Mouse (Mus musculus): ENCODE data around the gene Rnd3. TPM values are rescaled to one million over a fixed set of nuclear protein-coding genes. Genes with fewer than 3 reads are reported as not detected.

Rnd3 gene
- polyA plus RNA-seq, 1 experiment from 2014 or later = 177 TPM

GRCm38 (mm10) chr2:51101187-51101586 is 47.7 kb downstream of the Rnd3 start:
- Histone ChIP-seq H3K4me3 (no peak overlapping the region), H3K9ac (no peak overlapping the region), H3K4me1 (no peaks in the 10 kb centered on the region), H3K4me2 (no peak overlapping the region), H3K9me3 (no peaks in the 10 kb centered on the region), H3K36me3 (replicated peaks) (no peaks in the 10 kb centered on the region), H3K27me3 (replicated peaks) (no peaks in the 10 kb centered on the region), H3K27ac (no peak overlapping the region)
- no peak for ATAC-seq (replicated peaks)
- WGBS = 78% methylated on average over 4 of the region's 4 CpGs

DNA sequence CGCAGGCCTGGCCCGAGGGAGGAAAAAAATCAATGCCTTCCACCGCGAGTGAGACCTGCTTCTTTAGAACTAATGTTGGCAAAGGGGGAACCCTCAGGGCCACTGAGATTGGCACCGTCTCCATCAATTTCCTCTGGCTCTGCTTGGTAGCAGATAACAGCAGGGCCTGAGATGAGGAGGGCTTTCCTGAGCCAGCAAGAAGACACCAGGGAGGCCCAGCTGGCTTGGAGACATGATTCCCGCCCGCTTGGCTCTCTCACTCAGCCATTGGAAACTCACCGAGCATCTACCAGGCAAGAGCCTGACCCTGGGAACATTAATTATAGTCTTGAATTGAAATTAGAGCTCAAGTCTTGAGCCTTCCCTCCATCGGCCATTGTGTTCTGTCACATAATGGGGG is 48.9 kb downstream of the Rnd3 start:
- no peaks in the 10 kb centered on the region for H3K9me3 ChIP-seq
- WGBS = 43% methylated on average over 9 of the region's 9 CpGs
- no peaks in the 10 kb centered on the region for H3K36me3 ChIP-seq (replicated peaks)
- H3K9ac ChIP-seq = no peak overlapping the region
- no peaks in the 10 kb centered on the region for H3K27me3 ChIP-seq (replicated peaks)
- no peaks in the 10 kb centered on the region for H3K4me1 ChIP-seq
- no peak overlapping the region for H3K4me2 ChIP-seq
- H3K27ac ChIP-seq = no peak overlapping the region
- no peak overlapping the region for H3K4me3 ChIP-seq
- ATAC-seq (replicated peaks) = 0 out of 2 replicates have a peak, but pooled peaks have one; percentile 17

GRCm38 (mm10) chr2:51099240-51099639 is 49.7 kb downstream of the Rnd3 start:
- 81% methylated on average over 1 of the region's 1 CpGs for WGBS
- Histone ChIP-seq H3K9me3 (no peaks in the 10 kb centered on the region), H3K27me3 (replicated peaks) (no peaks in the 10 kb centered on the region), H3K36me3 (replicated peaks) (no peaks in the 10 kb centered on the region), H3K4me3 (no peak overlapping the region), H3K4me1 (no peaks in the 10 kb centered on the region), H3K4me2 (no peak overlapping the region), H3K27ac (no peak overlapping the region), H3K9ac (no peak overlapping the region)
- ATAC-seq (replicated peaks) = no peak

- no peaks in the 10 kb centered on the region for H3K27me3 ChIP-seq (replicated peaks)
- H3K36me3 ChIP-seq (replicated peaks) = no peaks in the 10 kb centered on the region
- peaks cover 34% of the 10 kb centered on the region for H3K4me1 ChIP-seq
- H3K4me2 ChIP-seq = no peak overlapping the region
- H3K4me3 ChIP-seq = no peak overlapping the region
- WGBS = 40% methylated on average over 7 of the region's 7 CpGs
- H3K27ac ChIP-seq = peak overlapping the region; percentile 34; the same call in 1 of the 2 replicates
- H3K9me3 ChIP-seq = no peaks in the 10 kb centered on the region
- no peak for ATAC-seq (replicated peaks)
- H3K9ac ChIP-seq = no peak overlapping the region
These were observed 58.2 kb downstream of the Rnd3 start for GRCm38 (mm10) chr2:51090688-51091087.

GRCm38 (mm10) chr2:51090049-51090448 is 58.9 kb downstream of the Rnd3 start:
- WGBS = 10% methylated on average over 8 of the region's 8 CpGs
- Histone ChIP-seq H3K27ac (peak overlapping the region; percentile 34; the same call in 1 of the 2 replicates), H3K4me2 (no peak overlapping the region)

DNA sequence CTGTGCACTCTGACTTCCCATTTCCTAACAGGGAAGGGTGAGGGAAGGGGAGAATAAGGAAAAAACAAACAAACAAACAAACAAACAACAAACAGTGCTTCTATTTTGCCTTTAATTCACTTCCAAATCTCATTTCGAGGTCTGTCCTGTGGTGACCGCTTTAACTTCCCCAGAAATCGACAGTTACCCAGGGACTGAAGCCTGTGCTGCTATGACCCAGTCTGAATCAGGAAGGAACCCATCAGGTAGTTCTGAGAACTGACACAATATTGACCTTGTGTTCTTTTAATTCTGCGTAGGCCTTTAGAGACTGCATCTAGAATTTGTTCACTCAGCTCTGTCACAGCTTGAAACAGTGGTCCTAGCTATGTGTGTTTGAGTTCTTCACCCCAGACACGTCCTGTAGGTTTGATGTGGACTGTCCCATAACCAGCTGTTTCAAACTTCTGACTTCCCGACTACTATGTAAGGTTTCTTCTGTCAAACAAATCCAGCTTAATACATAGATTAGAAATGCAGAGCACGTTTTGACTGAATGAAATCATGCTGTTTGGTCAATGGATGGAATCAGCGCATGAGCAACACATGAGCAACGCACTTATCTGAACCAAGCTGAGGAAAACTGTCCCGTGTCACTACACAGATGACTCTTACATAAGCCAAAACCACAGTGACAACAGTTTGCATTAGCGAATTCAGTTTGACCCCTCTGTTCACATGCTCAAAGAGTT is 59.9 kb downstream of the Rnd3 start:
- H3K27ac ChIP-seq = no peak overlapping the region

More at GRCm38 (mm10) chr2:51090049-51090448, 58.9 kb downstream of the Rnd3 start:
- H3K36me3 ChIP-seq (replicated peaks) = no peaks in the 10 kb centered on the region
- peak; percentile 62; the same call in 1 of the 2 replicates for ATAC-seq (replicated peaks)
- H3K27me3 ChIP-seq (replicated peaks) = no peaks in the 10 kb centered on the region
- H3K4me1 ChIP-seq = peaks cover 34% of the 10 kb centered on the region
- no peaks in the 10 kb centered on the region for H3K9me3 ChIP-seq
- H3K4me3 ChIP-seq = no peak overlapping the region
- no peak overlapping the region for H3K9ac ChIP-seq

DNA sequence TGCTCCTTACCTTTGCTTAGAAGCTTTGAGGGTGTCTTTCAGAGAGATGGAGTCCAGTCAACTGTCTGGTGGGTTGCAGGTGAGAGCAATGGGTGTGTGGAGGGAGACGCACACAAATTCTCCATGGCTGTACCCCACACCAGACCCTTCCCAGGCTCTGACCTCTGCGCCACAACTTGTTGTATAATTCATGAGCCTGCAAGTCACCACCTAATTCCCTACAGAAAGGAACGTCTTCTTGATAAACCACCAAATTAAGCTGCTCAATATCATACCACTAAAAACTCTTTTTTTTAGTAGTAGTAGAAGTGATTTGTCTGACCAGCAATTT is 60.8 kb downstream of the Rnd3 start:
- no peaks in the 10 kb centered on the region for H3K9me3 ChIP-seq
- H3K4me3 ChIP-seq = no peak overlapping the region
- peak overlapping the region; percentile 19; the same call in 1 of the 2 replicates for H3K4me2 ChIP-seq
- 19% methylated on average over 3 of the region's 3 CpGs for WGBS
- H3K9ac ChIP-seq = no peak overlapping the region
- peak overlapping the region; percentile 73 for H3K27ac ChIP-seq
- ATAC-seq (replicated peaks) = peak; percentile 40; the same call in 1 of the 2 replicates
- no peaks in the 10 kb centered on the region for H3K36me3 ChIP-seq (replicated peaks)
- H3K4me1 ChIP-seq = peaks cover 34% of the 10 kb centered on the region
- H3K27me3 ChIP-seq (replicated peaks) = no peaks in the 10 kb centered on the region

More for the DNA sequence above, 59.9 kb downstream of the Rnd3 start:
- 61% methylated on average over 11 of the region's 11 CpGs for WGBS
- H3K4me1 ChIP-seq = peaks cover 34% of the 10 kb centered on the region
- H3K9ac ChIP-seq = no peak overlapping the region
- ATAC-seq (replicated peaks) = no peak
- H3K4me2 ChIP-seq = no peak overlapping the region
- no peaks in the 10 kb centered on the region for H3K27me3 ChIP-seq (replicated peaks)
- H3K36me3 ChIP-seq (replicated peaks) = no peaks in the 10 kb centered on the region
- no peaks in the 10 kb centered on the region for H3K9me3 ChIP-seq
- H3K4me3 ChIP-seq = no peak overlapping the region

DNA sequence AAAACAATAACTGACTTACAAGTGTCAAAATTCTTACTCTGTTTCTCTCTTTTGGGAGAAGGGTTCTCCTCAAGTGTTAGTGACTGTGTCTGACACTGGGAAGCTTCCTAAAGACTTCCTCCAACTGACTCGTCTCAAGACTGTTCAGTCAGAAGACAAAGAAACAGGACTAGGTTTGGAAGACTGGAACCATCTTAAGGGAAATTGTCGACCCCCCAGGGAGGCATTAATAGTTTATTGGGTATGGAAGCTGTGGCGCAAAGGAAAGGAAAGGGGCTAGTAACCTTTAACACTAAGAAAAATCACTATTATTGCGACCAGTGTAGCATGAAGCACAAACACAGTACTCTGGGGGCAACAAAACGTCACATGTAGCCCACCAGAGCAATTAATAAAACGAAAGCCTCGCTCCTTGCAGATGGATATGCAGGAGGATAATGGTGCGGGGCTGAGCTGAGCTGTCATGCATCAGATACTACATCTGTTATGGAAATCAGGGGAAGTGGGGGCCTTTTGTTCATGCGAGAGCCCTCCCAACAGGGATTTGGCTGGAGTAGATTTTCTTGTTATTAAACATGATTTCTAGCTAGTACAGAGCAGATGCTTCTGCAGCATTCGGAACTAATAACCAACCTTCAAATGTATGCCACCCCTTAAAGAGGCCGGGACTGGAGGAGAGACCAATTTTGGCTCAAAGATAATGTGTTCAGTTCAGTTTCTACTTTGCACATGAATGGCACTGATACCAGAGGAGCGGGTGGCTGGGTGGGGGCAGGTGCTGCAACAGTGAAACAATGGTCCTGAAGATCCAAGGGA is 61.4 kb downstream of the Rnd3 start:
- ATAC-seq (replicated peaks) = peak; percentile 81
- peak overlapping the region; percentile 73 for H3K27ac ChIP-seq
- H3K4me3 ChIP-seq = no peak overlapping the region

DNA sequence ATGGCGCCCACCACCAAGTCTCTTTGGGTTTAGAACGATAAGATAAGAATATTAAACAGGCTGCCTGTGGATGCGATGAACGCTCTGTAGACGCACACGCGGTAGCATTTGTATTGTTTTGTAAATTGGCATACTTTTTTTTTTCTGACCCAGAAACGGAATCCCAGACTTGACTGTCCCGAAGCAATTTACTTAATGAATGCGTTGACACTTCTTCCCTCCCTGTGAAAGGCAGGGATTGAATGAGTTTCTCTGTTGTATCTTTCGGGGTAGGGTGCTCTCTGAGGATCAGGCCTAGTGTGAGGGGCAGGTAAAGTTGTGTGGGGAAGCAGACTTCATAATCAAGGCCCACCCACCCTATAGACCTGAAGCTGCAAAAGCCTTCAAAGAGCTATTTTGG is 63.8 kb downstream of the Rnd3 start:
- Histone ChIP-seq H3K9me3 (no peaks in the 10 kb centered on the region), H3K36me3 (replicated peaks) (no peaks in the 10 kb centered on the region), H3K27me3 (replicated peaks) (no peaks in the 10 kb centered on the region), H3K4me2 (no peak overlapping the region), H3K9ac (no peak overlapping the region), H3K4me3 (no peak overlapping the region), H3K27ac (no peak overlapping the region), H3K4me1 (peaks cover 36% of the 10 kb centered on the region)
- 30% methylated on average over 11 of the region's 11 CpGs for WGBS
- no peak for ATAC-seq (replicated peaks)

More for the DNA sequence above, 61.4 kb downstream of the Rnd3 start:
- Histone ChIP-seq H3K9me3 (no peaks in the 10 kb centered on the region), H3K27me3 (replicated peaks) (no peaks in the 10 kb centered on the region), H3K9ac (no peak overlapping the region), H3K36me3 (replicated peaks) (no peaks in the 10 kb centered on the region), H3K4me2 (peak overlapping the region; percentile 19; the same call in 1 of the 2 replicates), H3K4me1 (peaks cover 36% of the 10 kb centered on the region)
- WGBS = 11% methylated on average over 12 of the region's 12 CpGs

DNA sequence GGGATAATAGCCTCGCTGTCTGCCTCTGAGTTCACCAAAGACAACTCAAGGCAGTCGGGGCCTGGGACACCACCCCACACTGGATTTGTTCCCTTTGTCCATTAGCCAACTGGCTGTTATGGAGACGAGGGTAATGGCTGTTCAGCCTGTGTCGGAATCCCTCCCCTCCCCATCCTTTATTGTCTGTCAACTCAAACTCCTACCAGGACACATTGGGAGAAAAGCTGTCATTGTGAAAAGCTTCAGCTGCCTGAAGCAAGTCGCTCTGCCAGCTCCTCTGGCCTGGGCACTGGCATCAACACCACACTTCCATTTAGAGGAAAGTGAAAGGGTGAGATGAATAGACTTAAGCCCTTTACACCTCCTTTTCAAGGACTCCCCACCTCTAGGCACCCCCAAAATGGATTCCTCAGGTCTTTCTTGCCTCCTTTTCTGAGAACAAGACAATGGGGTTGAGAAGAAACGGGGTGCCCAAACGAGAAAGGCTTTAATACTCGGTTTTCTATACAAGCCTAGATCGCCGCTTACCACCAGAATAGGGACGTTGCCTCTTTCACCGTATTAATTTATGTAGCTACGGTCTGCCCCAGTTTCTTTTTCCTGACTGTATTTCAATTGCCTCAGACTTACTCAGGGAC is 66.1 kb downstream of the Rnd3 start:
- peak overlapping the region; percentile 47; the same call in 1 of the 2 replicates for H3K27ac ChIP-seq
- H3K9ac ChIP-seq = no peak overlapping the region
- peak; percentile 84 for ATAC-seq (replicated peaks)
- no peaks in the 10 kb centered on the region for H3K36me3 ChIP-seq (replicated peaks)
- H3K9me3 ChIP-seq = no peaks in the 10 kb centered on the region
- peaks cover 23% of the 10 kb centered on the region for H3K4me1 ChIP-seq
- no peak overlapping the region for H3K4me2 ChIP-seq
- H3K4me3 ChIP-seq = no peak overlapping the region
- 32% methylated on average over 13 of the region's 13 CpGs for WGBS
- H3K27me3 ChIP-seq (replicated peaks) = no peaks in the 10 kb centered on the region
